Mouse (Mus musculus) lung, embryonic 16.5 days (tissue): ENCODE results near the gene 2200002D01Rik. TPM values are rescaled to one million over a fixed set of nuclear protein-coding genes. Genes with fewer than 3 reads are reported as not detected.

Source experiments
- ATAC-seq: fragments of 200-750 bp; cut with Nextera tagmentation; 2 replicates; pipeline ENCODE4 v1.8.0; 2017; ENCODE audit warnings: low read depth, mild to moderate bottlenecking, moderate library complexity
- H3K27ac ChIP-seq: fragments of 300-500 bp; sonication (generic); 2 replicates; pipeline ENCODE4 v1.5.1; 2014; ENCODE audit warnings: mild to moderate bottlenecking, control low read depth, low read length
- H3K27me3 ChIP-seq: fragments of 300-500 bp; sonication (generic); 2 replicates; pipeline ENCODE4 v1.6.1; 2014; ENCODE audit warnings: low read depth, low read length, mixed read lengths; ENCODE audit not compliant: control insufficient read depth, insufficient read depth
- H3K36me3 ChIP-seq: fragments of 300-500 bp; sonication (generic); 2 replicates; pipeline ENCODE4 v1.6.1; 2014; ENCODE audit warnings: low read length; ENCODE audit not compliant: control insufficient read depth, insufficient read depth
- H3K4me1 ChIP-seq: fragments of 300-500 bp; sonication (generic); replicated peaks from 2 replicates; pipeline ENCODE4 v1.6.1; 2014; ENCODE audit warnings: low read length, mixed read lengths; ENCODE audit not compliant: control insufficient read depth, insufficient read depth
- H3K4me2 ChIP-seq: fragments of 300-500 bp; sonication (generic); 2 replicates; pipeline ENCODE4 v1.6.1; 2014; ENCODE audit warnings: low read depth, low read length, control low read depth
- H3K4me3 ChIP-seq: fragments of 300-500 bp; sonication (generic); 2 replicates; pipeline ENCODE4 v1.5.1; 2014; ENCODE audit warnings: mild to moderate bottlenecking, low read length, control low read depth
- H3K9ac ChIP-seq: fragments of 300-500 bp; sonication (generic); 2 replicates; pipeline ENCODE4 v1.6.1; 2014; ENCODE audit warnings: low read length, control low read depth
- H3K9me3 ChIP-seq: fragments of 300-500 bp; sonication (generic); 2 replicates; pipeline ENCODE4 v1.6.1; 2016; ENCODE audit warnings: low read length; ENCODE audit not compliant: control insufficient read depth
- WGBS: fragments of 180-500 bp; shearing (Covaris S2); extraction: QIAGEN DNeasy Blood & Tissue Kit; methylation state at CpG from one replicate; pipeline ENCODE4 v1.1.7; 2014; 5-methylcytosine and 5-hydroxymethylcytosine counted together
- polyA plus RNA-seq: library from polyadenylated mRNA; unstranded; fragments of >200 nt; fragmentation: Nextera tagmentation; extraction: Ambion mirVana; gene quantifications from 2 replicates; pipeline ENCODE4 v1.2.1, GENCODE M21; 2015

2200002D01Rik gene
- polyA plus RNA-seq, 1 experiment from 2014 or later: 21.9 TPM

DNA sequence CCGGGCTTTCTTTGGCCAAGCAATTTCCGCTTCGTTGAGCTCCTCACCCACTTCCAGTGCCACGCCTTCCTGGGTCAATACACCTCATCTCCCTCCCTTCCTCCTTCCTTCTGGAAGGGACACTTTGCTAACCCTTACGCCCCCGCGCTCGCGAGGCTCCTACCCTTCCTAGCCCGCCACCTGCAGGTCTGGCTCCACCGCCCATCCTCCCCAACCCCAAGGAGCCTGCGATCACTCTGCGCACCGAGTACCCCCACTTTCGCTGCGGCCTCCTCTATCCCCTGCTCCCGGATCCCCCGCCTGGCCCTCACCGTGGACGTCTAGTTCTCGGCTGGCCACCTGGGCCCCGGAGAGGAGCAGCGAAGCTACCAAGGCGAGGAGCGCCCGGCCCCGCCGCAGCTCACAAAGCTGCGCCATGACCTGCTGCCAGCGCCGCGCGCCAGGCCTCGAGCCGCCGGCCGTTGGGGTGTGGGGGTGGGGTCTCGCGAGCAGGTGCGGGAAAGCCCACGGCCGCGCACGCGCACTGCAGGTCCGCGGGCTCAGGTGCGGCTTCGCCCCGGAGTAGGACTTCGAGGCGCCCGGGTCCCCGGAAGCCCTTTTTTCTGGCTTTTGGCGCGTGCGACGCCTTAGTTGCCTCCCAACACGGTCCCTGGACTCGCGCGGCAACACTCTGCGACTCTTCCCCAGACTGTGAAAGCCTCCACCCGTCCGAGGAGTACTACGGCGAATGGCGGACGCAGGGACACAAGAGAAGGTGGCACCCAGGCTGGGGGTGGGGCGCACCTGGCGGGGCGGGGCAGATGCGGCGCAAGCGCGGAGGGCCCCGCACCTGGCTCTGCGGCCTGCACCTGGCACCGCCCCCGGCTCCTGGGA is 33.2 kb upstream of the 2200002D01Rik start, which contains the start of gene Spint2:
Gene Spint2, minus strand, starts transcription at position 712 of the 873 bp plus-strand sequence.
- under 1% methylated on average over 75 of the region's 80 CpGs for WGBS
- Histone ChIP-seq H3K4me1 (peaks cover 11% of the 10 kb centered on the region), H3K36me3 (no peaks in the 10 kb centered on the region), H3K27me3 (peaks cover 11% of the 10 kb centered on the region), H3K27ac (peak within 1 kb of the TSS; percentile 91), H3K9ac (peak within 1 kb of the TSS; percentile 82), H3K4me3 (peak within 1 kb of the TSS; percentile 68), H3K9me3 (no peaks in the 10 kb centered on the region), H3K4me2 (peak within 1 kb of the TSS; percentile 83)
- peak; percentile 92 for ATAC-seq

- Histone ChIP-seq H3K9me3 (no peaks in the 10 kb centered on the region), H3K27ac (no peak overlapping the region; the same call in 1 of the 2 replicates), H3K4me3 (peak overlapping the region; percentile 68), H3K36me3 (no peaks in the 10 kb centered on the region), H3K27me3 (peaks cover 11% of the 10 kb centered on the region), H3K4me2 (peak overlapping the region; percentile 83), H3K4me1 (peaks cover 11% of the 10 kb centered on the region), H3K9ac (peak overlapping the region; percentile 82)
- ATAC-seq: no peak
- whole genome bisulfite sequencing: 11% methylated on average over 13 of the region's 13 CpGs
Observed at GRCm38 (mm10) chr7:29280801-29281200, 32.5 kb upstream of the 2200002D01Rik start.

- H3K4me2 ChIP-seq: peak overlapping the region; percentile 83
- peak overlapping the region; percentile 26; the same call in 1 of the 2 replicates for H3K9ac ChIP-seq
- H3K27me3 ChIP-seq: peaks cover 11% of the 10 kb centered on the region
- no peaks in the 10 kb centered on the region for H3K36me3 ChIP-seq
- peak overlapping the region; percentile 68 for H3K4me3 ChIP-seq
- no peak overlapping the region for H3K27ac ChIP-seq
- no peak for ATAC-seq
- peaks cover 11% of the 10 kb centered on the region for H3K4me1 ChIP-seq
- WGBS: 54% methylated on average over 8 of the region's 8 CpGs
- no peaks in the 10 kb centered on the region for H3K9me3 ChIP-seq
Observed at GRCm38 (mm10) chr7:29279924-29280323, 31.7 kb upstream of the 2200002D01Rik start.

DNA sequence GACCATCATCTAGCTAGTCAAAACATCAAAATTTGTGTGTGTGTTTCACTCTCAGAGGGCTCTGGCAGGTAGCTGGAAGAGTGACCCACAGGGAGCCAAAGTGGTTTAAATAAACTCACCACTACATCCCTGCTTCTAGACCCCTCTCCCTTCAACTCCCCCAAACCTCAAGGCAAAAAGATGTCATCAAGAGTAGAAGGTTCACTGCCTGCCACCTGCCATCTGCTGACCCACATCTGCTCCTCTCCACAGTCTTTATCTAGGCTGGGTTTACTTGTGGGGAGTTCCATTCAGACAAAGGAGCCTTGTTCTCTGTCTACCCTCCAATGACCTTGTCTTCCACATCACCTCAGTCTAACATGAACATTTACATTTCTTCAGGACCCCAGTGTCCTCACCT is 31.0 kb upstream of the 2200002D01Rik start:
- Histone ChIP-seq H3K9ac (no peak overlapping the region), H3K4me3 (peak overlapping the region; percentile 68; the same call in 1 of the 2 replicates), H3K27ac (no peak overlapping the region), H3K36me3 (no peaks in the 10 kb centered on the region), H3K4me1 (peaks cover 11% of the 10 kb centered on the region), H3K4me2 (peak overlapping the region; percentile 83), H3K9me3 (no peaks in the 10 kb centered on the region), H3K27me3 (peaks cover 11% of the 10 kb centered on the region)
- no peak for ATAC-seq

- no peak overlapping the region for H3K9ac ChIP-seq
- no peaks in the 10 kb centered on the region for H3K36me3 ChIP-seq
- H3K4me2 ChIP-seq: no peak overlapping the region
- peaks cover 13% of the 10 kb centered on the region for H3K4me1 ChIP-seq
- WGBS: 70% methylated on average over 4 of the region's 4 CpGs
- ATAC-seq: no peak
- no peak overlapping the region for H3K4me3 ChIP-seq
- no peaks in the 10 kb centered on the region for H3K9me3 ChIP-seq
- peaks cover 11% of the 10 kb centered on the region for H3K27me3 ChIP-seq
- H3K27ac ChIP-seq: no peak overlapping the region
Observed at GRCm38 (mm10) chr7:29277510-29277909, 29.2 kb upstream of the 2200002D01Rik start.

DNA sequence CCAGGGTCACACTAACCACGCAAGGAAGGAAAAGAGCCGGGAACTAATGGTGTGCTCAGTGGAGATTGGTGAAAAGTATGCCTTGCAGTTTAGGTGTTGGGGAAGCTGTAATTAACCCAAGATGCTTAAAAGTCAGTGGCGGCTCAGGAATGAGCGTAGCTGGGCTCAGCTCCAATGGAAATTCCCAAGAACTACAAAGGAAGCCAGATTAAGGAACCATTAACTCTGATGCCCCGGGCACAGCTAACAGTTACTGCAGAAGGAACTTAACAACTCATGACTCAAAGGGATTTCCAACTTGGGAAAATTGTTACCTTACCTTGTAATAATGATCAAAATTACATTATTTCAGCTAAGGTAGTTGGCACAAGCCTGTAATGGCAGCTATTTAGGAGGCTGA is 28.4 kb upstream of the 2200002D01Rik start:
- Histone ChIP-seq H3K4me3 (no peak overlapping the region), H3K27me3 (peaks cover 6% of the 10 kb centered on the region), H3K4me1 (peaks cover 9% of the 10 kb centered on the region), H3K27ac (no peak overlapping the region), H3K9ac (no peak overlapping the region), H3K36me3 (no peaks in the 10 kb centered on the region), H3K9me3 (no peaks in the 10 kb centered on the region), H3K4me2 (no peak overlapping the region)
- WGBS: 68% methylated on average over 5 of the region's 5 CpGs
- no peak for ATAC-seq

DNA sequence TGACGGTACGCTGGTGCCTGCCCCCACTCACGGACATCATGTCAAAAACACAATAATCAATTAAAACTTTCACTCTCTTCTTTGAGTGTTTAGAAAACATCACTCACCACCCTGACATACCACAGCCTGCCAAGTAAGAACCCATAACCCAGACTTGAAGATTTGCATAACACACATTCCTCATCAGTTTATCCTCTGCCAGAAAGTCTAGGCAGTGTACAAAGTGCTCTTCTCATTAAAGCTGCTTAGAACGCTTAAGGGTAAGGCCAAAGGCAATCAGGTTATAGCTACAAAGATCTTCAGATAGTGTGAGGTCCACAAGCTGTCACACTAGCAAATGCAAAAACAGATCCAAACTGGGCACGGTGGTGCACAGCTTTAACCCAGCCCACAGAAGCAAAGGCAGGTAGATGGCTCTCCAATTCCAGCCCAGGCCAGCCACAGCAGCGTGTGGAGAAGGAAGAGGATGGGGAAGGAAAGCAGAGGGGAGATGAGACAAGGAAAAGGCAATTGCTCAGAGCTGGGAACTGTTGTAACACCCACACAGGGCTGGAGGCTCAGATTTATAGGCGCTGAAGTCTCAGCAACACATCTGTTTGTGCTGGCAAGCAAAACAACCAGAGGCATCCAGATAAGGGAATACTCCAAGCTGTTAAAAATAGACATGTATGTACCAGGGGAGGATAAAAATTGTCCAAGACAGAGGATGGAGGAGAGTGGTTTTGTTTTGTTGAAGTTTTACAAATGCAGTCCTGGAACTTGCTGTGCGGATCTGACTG is 23.6 kb upstream of the 2200002D01Rik start:
- Histone ChIP-seq H3K27me3 (no peaks in the 10 kb centered on the region), H3K4me3 (no peak overlapping the region), H3K9ac (no peak overlapping the region), H3K27ac (peak overlapping the region; percentile 77), H3K4me1 (peaks cover 19% of the 10 kb centered on the region), H3K9me3 (no peaks in the 10 kb centered on the region), H3K36me3 (no peaks in the 10 kb centered on the region), H3K4me2 (no peak overlapping the region)
- peak; percentile 78 for ATAC-seq
- 41% methylated on average over 8 of the region's 8 CpGs for WGBS

DNA sequence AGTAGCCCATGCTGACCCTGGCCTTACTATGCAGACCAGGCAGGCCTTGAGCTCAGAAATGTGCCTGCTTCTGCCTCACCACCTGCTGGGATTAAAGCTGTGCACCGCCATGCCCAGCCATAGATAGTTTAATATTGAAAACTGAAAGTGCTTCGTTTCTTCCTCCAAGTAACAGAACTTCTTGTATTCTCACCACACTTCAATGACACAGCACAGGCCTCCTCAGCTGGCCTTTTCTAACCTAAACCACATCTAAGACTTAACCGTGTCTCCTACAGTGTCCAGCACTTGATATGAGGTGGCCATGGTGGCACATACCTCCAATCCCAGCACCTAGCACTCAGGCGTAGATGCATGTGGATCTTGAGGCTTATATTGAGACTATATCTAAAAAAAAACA is 22.2 kb upstream of the 2200002D01Rik start:
- Histone ChIP-seq H3K4me2 (no peak overlapping the region), H3K9me3 (no peaks in the 10 kb centered on the region), H3K36me3 (no peaks in the 10 kb centered on the region), H3K27me3 (no peaks in the 10 kb centered on the region), H3K4me1 (peaks cover 19% of the 10 kb centered on the region), H3K27ac (no peak overlapping the region), H3K9ac (no peak overlapping the region), H3K4me3 (no peak overlapping the region)
- ATAC-seq: no peak
- 79% methylated on average over 4 of the region's 4 CpGs for whole genome bisulfite sequencing

- Histone ChIP-seq H3K4me2 (no peak overlapping the region), H3K36me3 (no peaks in the 10 kb centered on the region), H3K4me3 (no peak overlapping the region), H3K27me3 (no peaks in the 10 kb centered on the region), H3K9me3 (no peaks in the 10 kb centered on the region), H3K9ac (no peak overlapping the region), H3K27ac (no peak overlapping the region), H3K4me1 (peaks cover 16% of the 10 kb centered on the region)
- ATAC-seq: no peak
- 43% methylated on average over 4 of the region's 4 CpGs for WGBS
Observed at GRCm38 (mm10) chr7:29266931-29267330, 18.7 kb upstream of the 2200002D01Rik start.
